Mouse (Mus musculus) heart, postnatal 0 days (tissue): ENCODE measurements around the gene Get4. TPM values are rescaled to one million over a fixed set of nuclear protein-coding genes. Genes with fewer than 3 reads are reported as not detected.

ENCODE experiments used
- ATAC-seq: fragments of 200-750 bp; cut with Nextera tagmentation; 2 replicates; pipeline ENCODE4 v1.8.0; 2017; ENCODE audit warnings: low read depth, moderate number of reproducible peaks, moderate library complexity; ENCODE audit not compliant: insufficient read depth
- DNase-seq: peaks from one replicate; pipeline ENCODE4 v3.0.0-alpha.2; 2016; ENCODE audit warnings: low spot score
- H3K27ac ChIP-seq: fragments of 300-500 bp; sonication (generic); 2 replicates; pipeline ENCODE4 v1.5.1; 2014; ENCODE audit warnings: low read depth, mild to moderate bottlenecking
- H3K27me3 ChIP-seq: fragments of 300-500 bp; sonication (generic); 2 replicates; pipeline ENCODE4 v1.6.1; 2014; ENCODE audit warnings: low read length, mixed read lengths; ENCODE audit not compliant: control insufficient read depth, insufficient read depth
- H3K36me3 ChIP-seq: fragments of 300-500 bp; sonication (generic); replicated peaks from 2 replicates; pipeline ENCODE4 v1.6.1; 2014; ENCODE audit warnings: low read length, mixed read lengths; ENCODE audit not compliant: control insufficient read depth, insufficient read depth
- H3K4me1 ChIP-seq: fragments of 300-500 bp; sonication (generic); 2 replicates; pipeline ENCODE4 v1.6.1; 2014; ENCODE audit warnings: antibody characterized with exemption; ENCODE audit not compliant: control insufficient read depth, insufficient read depth
- H3K4me2 ChIP-seq: fragments of 300-500 bp; sonication (generic); 2 replicates; pipeline ENCODE4 v1.6.1; 2014; ENCODE audit warnings: low read depth, mild to moderate bottlenecking, low read length, moderate library complexity
- H3K4me3 ChIP-seq: fragments of 300-500 bp; sonication (generic); 2 replicates; pipeline ENCODE4 v1.5.1; 2014; ENCODE audit warnings: low read depth, low read length
- H3K9ac ChIP-seq: fragments of 300-500 bp; sonication (generic); replicated peaks from 2 replicates; pipeline ENCODE4 v1.6.1; 2014; ENCODE audit warnings: low read depth, low read length, mixed read lengths
- H3K9me3 ChIP-seq: fragments of 300-500 bp; sonication (generic); replicated peaks from 2 replicates; pipeline ENCODE4 v1.6.1; 2016; ENCODE audit warnings: low read length; ENCODE audit not compliant: control insufficient read depth
- CTCF ChIP-seq: IDR thresholded peaks from 2 replicates; pipeline ENCODE4 v1.5.1; 2016; ENCODE audit warnings: antibody characterized with exemption, control low read depth, low read depth
- EP300 ChIP-seq: IDR thresholded peaks from 2 replicates; pipeline ENCODE4 v1.6.1; 2016; ENCODE audit warnings: antibody characterized with exemption, low read depth
- WGBS: fragments of 180-500 bp; shearing (Covaris S2); extraction: QIAGEN DNeasy Blood & Tissue Kit; methylation state at CpG from one replicate; pipeline ENCODE4 v1.1.7; 2014; 5-methylcytosine and 5-hydroxymethylcytosine counted together
- polyA plus RNA-seq: library from polyadenylated mRNA; unstranded; fragments of >200 nt; fragmentation: Nextera tagmentation; extraction: Ambion mirVana; gene quantifications from 2 replicates; pipeline ENCODE4 v1.2.1, GENCODE M21; 2015
- total RNA-seq: library from RNA; depleted of rRNA; stranded (reverse); fragments of >200 nt; gene quantifications from 2 replicates; pipeline ENCODE4 v1.2.3, GENCODE M21; 2014; ENCODE audit warnings: low replicate concordance

Gene Get4
- total and polyA plus RNA-seq, 2 experiments from 2014 or later: 61.6 to 153 TPM

DNA sequence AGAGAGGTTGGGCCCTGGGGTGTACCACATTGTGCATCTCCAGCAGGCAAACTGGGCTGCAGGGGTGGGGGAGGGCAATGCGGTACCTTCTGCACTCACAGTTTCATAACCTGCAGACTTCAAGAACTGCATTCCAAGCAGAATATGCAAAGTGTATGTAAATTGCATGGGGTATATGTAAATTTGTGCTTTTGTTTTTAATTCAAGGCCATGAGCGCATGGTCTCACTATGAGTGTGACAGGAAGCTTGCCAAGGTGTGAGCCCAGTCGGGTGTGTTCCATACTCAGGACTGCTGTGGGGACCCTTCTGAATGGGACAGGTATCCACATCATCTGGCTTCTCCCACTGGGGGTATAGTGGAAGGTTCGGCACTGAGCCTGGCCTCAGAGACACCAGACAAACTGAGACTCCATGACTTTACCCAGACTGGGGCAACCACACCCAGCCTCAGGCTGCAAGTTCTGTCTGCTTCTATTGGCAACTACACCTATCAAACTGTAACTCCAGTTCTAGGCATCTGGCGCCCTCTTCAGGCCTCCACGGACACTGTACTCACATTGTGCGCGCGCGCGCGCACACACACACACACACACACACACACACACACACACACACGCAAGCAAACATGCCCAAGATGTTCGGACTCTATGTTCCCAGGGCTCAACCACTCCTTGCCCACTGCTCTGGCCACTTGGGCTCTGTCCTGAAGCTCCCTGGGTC is 31.5 kb downstream of the Get4 start:
- Histone ChIP-seq H3K4me2 (no peak overlapping the region), H3K36me3 (no peaks in the 10 kb centered on the region), H3K27ac (no peak overlapping the region), H3K4me3 (no peak overlapping the region), H3K9me3 (no peaks in the 10 kb centered on the region), H3K27me3 (no peaks in the 10 kb centered on the region), H3K4me1 (no peaks in the 10 kb centered on the region), H3K9ac (no peak overlapping the region)
- no peak for DNase-seq
- TF ChIP-seq EP300 (no peak), CTCF (no peak)
- no peak for ATAC-seq
- WGBS: 92% methylated on average over 14 of the region's 14 CpGs

DNA sequence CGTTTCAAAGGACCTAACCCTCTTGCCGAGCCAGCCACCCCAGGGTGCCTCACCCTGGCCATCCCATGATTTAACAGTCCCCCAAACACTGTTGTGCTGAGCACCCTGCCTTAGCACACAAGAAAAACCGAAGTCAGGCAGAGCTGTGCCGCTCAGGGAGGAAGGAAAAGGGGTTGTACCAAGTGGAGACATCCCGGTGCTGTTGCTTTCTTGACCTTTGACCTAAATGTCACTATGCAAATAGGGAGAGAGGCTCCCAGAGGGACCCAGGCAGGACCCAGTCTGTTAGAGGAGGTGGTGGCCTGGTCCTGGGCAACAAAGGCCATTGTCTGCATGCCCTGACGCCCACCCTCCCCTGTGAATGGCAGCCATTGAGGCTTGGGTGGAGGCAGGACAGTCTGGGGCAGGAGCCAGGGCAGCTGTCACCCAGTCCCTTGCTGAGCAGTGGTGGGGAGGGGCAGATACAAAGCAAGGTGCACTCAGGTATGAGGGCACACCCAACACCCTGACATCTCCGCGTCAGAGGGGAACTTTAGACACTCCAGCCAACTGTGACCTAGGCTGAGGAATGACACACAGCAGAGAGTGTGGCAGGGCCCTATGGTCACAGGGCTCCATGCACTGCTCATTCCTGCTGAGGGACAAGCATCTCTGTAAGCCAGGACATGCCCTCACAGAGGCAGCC is 33.4 kb downstream of the Get4 start:
- H3K27ac ChIP-seq: no peak overlapping the region
- no peak for TF ChIP-seq EP300
- no peak for TF ChIP-seq CTCF
- 59% methylated on average over 8 of the region's 8 CpGs for WGBS
- no peak overlapping the region for H3K4me3 ChIP-seq
- H3K9ac ChIP-seq: no peak overlapping the region
- ATAC-seq (no peak), DNase-seq (no peak)
- no peaks in the 10 kb centered on the region for H3K27me3 ChIP-seq
- H3K9me3 ChIP-seq: no peaks in the 10 kb centered on the region
- H3K4me1 ChIP-seq: no peaks in the 10 kb centered on the region
- H3K36me3 ChIP-seq: no peaks in the 10 kb centered on the region
- no peak overlapping the region for H3K4me2 ChIP-seq

DNA sequence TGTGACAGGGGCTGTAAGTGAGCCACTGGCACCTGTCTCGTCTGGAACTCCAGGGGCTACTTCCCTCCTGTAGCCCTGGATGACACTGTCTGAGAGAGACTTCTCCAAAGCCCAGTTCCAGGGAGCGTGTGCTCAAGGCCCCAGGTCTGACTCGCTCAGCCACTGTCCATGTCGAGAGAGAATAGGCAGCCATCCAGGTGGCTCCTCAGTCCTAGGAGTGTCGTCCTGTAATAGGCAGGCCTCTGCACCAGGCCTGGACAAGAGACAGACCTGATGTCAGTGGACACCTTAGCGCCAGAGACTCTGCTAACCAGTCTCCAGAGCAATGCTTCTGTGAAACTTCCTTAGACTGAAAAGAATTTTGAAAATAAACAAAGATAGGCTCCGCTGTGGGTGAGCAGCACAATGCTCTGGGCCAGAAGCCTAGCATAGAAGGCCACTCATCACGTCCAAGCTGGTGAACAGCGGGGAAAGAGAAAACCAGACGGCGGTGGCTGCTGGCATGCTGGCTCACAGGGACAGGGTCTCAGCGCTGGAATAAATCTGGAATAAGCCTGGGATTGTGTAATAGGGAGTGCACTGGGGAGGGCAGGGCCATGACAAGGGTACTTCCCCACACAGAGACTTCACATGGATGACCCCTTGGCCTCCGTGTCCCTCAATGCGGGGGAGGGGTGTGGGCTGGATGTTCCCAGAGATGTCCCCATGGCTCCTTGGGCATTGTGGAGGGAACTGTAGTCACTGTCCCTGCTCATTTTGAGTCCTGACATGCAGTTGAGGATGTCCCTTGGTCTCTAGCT is 34.2 kb downstream of the Get4 start:
- TF ChIP-seq CTCF (no peak), EP300 (no peak)
- Histone ChIP-seq H3K27me3 (no peaks in the 10 kb centered on the region), H3K27ac (no peak overlapping the region), H3K9me3 (no peaks in the 10 kb centered on the region), H3K4me3 (no peak overlapping the region), H3K36me3 (no peaks in the 10 kb centered on the region), H3K9ac (no peak overlapping the region), H3K4me1 (no peaks in the 10 kb centered on the region), H3K4me2 (no peak overlapping the region)
- 50% methylated on average over 14 of the region's 14 CpGs for WGBS
- DNase-seq: no peak
- ATAC-seq: no peak

DNA sequence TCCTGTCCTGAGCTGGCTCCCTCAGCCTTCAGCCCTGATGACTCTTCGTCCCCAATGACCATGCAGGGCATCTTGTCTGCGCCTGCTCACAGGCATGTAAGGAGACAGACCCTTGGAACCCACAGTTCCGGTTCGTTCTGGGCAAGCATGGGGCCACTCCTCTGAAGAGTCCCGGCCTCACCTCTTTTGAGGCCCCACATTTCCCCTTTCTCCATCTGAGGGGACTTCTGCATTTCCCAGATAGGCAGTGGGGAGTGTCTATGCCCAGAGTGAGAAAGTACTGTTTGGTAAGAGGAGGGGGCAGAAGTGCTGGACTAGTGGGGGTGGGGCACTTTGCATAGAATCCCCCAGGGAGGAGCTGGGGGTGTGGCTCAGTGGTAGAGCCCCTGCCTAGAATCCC is 35.0 kb downstream of the Get4 start:
- ATAC-seq (no peak), DNase-seq (no peak)
- no peak overlapping the region for H3K4me3 ChIP-seq
- H3K27ac ChIP-seq: no peak overlapping the region
- no peak overlapping the region for H3K4me2 ChIP-seq
- H3K9ac ChIP-seq: no peak overlapping the region
- 71% methylated on average over 5 of the region's 5 CpGs for WGBS
- no peaks in the 10 kb centered on the region for H3K36me3 ChIP-seq
- no peaks in the 10 kb centered on the region for H3K4me1 ChIP-seq
- H3K27me3 ChIP-seq: no peaks in the 10 kb centered on the region
- H3K9me3 ChIP-seq: no peaks in the 10 kb centered on the region; the same call in 1 of the 2 replicates
- TF ChIP-seq EP300 (no peak), CTCF (no peak)

DNA sequence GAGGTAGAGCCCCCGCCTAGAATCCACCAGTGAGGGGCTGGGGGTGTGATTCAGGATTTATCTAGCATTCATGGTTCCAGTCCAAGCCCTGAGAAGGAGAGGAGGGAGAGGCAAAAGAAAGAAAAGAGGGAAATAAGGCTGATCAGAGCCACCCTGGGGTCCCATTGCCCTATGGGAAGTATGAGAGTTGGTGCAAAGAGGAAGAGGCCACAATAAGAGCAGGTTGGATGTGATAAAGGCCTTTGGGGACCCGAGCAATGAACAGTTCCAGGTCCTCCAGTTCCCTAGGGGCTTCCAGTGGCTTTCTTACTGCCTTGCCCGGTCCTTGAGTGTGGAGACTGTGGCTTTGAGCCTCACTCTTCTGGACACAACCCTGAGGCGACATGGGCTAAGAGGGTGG is 35.7 kb downstream of the Get4 start:
- H3K4me2 ChIP-seq: no peak overlapping the region
- no peaks in the 10 kb centered on the region for H3K27me3 ChIP-seq
- TF ChIP-seq CTCF: no peak
- WGBS: 87% methylated on average over 4 of the region's 4 CpGs
- no peak overlapping the region for H3K9ac ChIP-seq
- DNase-seq: no peak
- H3K4me1 ChIP-seq: no peaks in the 10 kb centered on the region
- H3K36me3 ChIP-seq: no peaks in the 10 kb centered on the region
- no peak overlapping the region for H3K27ac ChIP-seq
- no peaks in the 10 kb centered on the region; the same call in 1 of the 2 replicates for H3K9me3 ChIP-seq
- no peak for ATAC-seq
- no peak overlapping the region for H3K4me3 ChIP-seq
